Comparison of ENCODE assay signal across 14 mouse cellular contexts in genomic region chr8:12703597-12703996, GRCm38 (mm10).
"Had no signal": no experiment of that assay in that cellular context is flagged by ENCODE, and none has a peak within 500 bp of the region (broad histone marks: within the 10 kb centered on the region; RNA-seq: fewer than 3 reads in every experiment).

No protein-coding gene starts in this region.

- H3K36me3 ChIP-seq: limb, embryonic 13.5 days; liver, embryonic 15.5 days; midbrain, embryonic 13.5 days; neural tube, embryonic 12.5 days had no signal

- H3K4me2 ChIP-seq: limb, embryonic 13.5 days; liver, embryonic 15.5 days; lung, embryonic 14.5 days; midbrain, embryonic 13.5 days; neural tube, embryonic 12.5 days had no signal

- H3K9me3 ChIP-seq: liver, embryonic 15.5 days; midbrain, embryonic 13.5 days; neural tube, embryonic 12.5 days had no signal

- H3K27ac ChIP-seq: kidney, postnatal 0 days; limb, embryonic 13.5 days; liver, embryonic 15.5 days; midbrain, embryonic 13.5 days; neural tube, embryonic 12.5 days had no signal

- H3K4me3 ChIP-seq: limb, embryonic 13.5 days; liver, embryonic 15.5 days; midbrain, embryonic 13.5 days; myocyte; neural tube, embryonic 12.5 days had no signal

- H3K27me3 ChIP-seq: midbrain, embryonic 13.5 days; neural tube, embryonic 12.5 days had no signal

- ATAC-seq: midbrain, embryonic 13.5 days had no signal

- DNase-seq: kidney, adult 11 months; kidney, adult 9 months; kidney, postnatal 36 days; left cerebral cortex, postnatal 4 days; lung, embryonic 14.5 days; right cerebral cortex, adult 18-20 months; right cerebral cortex, postnatal 25 days; thymus, postnatal 36 days had no signal

- H3K9ac ChIP-seq: limb, embryonic 13.5 days; liver, embryonic 15.5 days; lung, embryonic 14.5 days; midbrain, embryonic 13.5 days; neural tube, embryonic 12.5 days had no signal

- H3K4me1 ChIP-seq: limb, embryonic 13.5 days; liver, embryonic 15.5 days; midbrain, embryonic 13.5 days; neural tube, embryonic 12.5 days had no signal
